Mouse (Mus musculus) thymus, postnatal 10 days (tissue): ENCODE data around the gene Crabp2.

Source experiments
- DNase-seq, 2 experiments: peaks; one replicate each; pipeline ENCODE4 v3.0.0; 2021; ENCODE audit warnings: low spot score in 2 of 2

Gene Crabp2

GRCm38 (mm10) chr3:87984094-87984493 lies 35.6 kb downstream of the Crabp2 start:
- no peak for DNase-seq

- no peak for DNase-seq
These were observed 37.2 kb downstream of the Crabp2 start for GRCm38 (mm10) chr3:87985505-87986320.

- peak; percentile 84 to 98 for DNase-seq
These were observed 38.4 kb downstream of the Crabp2 start for GRCm38 (mm10) chr3:87986868-87987267.

- DNase-seq = peak; percentile 35 to 41
These were observed 39.2 kb downstream of the Crabp2 start for GRCm38 (mm10) chr3:87987633-87988032.

GRCm38 (mm10) chr3:87988068-87988467 lies 39.6 kb downstream of the Crabp2 start:
- DNase-seq = peak in 1 of 2 experiments; percentile 24

- no peak for DNase-seq
These were observed 41.5 kb downstream of the Crabp2 start for GRCm38 (mm10) chr3:87989935-87990334.

GRCm38 (mm10) chr3:87993436-87993835 lies 45.0 kb downstream of the Crabp2 start:
- peak in 1 of 2 experiments; percentile 62 for DNase-seq

GRCm38 (mm10) chr3:87995331-87995730 lies 46.9 kb downstream of the Crabp2 start:
- DNase-seq = no peak

GRCm38 (mm10) chr3:87996401-87996800 lies 47.9 kb downstream of the Crabp2 start:
- no peak for DNase-seq

GRCm38 (mm10) chr3:87996971-87997614 lies 48.6 kb downstream of the Crabp2 start:
- no peak for DNase-seq

- DNase-seq = no peak
These were observed 50.3 kb downstream of the Crabp2 start for GRCm38 (mm10) chr3:87998747-87999146.

GRCm38 (mm10) chr3:87999243-87999895 lies 50.9 kb downstream of the Crabp2 start:
- DNase-seq = no peak

GRCm38 (mm10) chr3:88000181-88000580 lies 51.7 kb downstream of the Crabp2 start, which contains the start of gene Bcan:
TSS of gene Bcan (minus strand) at chr3:88000230.
- no peak for DNase-seq

GRCm38 (mm10) chr3:88000816-88001595 lies 52.5 kb downstream of the Crabp2 start:
- no peak for DNase-seq

- DNase-seq = peak; percentile 26 to 27
These were observed 54.0 kb downstream of the Crabp2 start for GRCm38 (mm10) chr3:88002291-88002976.
